Mouse (Mus musculus) adrenal gland, adult (tissue): ENCODE measurements around the gene Dao.
A peak's percentile ranks its signal among the peaks of the same experiment; 100 is the strongest.

Experiments
- DNase-seq, 2 experiments: peaks; one replicate each; pipeline ENCODE4 v3.0.0; 2022 to 2023; ENCODE audit warnings: low spot score in 1 of 2; ENCODE audit not compliant: inconsistent age in 2 of 2

The Dao gene

GRCm38 (mm10) chr5:113981843-113982242, 21.7 kb upstream of the Dao start:
- DNase-seq: no peak

DNA sequence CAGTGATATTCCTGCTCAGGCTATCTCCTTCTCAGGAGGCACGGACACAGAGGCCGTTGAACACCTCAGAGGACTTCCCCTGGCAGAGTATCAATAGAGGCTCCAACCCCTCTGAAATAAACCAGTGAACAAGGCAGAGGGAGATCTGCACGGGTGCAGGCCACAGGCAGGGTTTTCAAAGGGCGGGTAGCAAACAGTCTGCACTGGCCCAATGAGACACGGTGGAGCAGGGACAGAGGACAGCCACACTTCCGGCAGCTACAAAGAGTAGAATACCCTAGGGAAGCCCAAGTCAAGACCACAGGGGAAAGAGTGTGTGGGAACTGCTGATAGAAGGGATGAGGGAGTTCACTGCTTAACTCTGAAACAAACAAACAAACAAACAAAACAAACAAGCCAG, 20.0 kb upstream of the Dao start:
- DNase-seq: no peak

- no peak for DNase-seq
Observed at GRCm38 (mm10) chr5:113984025-113984740, 19.3 kb upstream of the Dao start.

GRCm38 (mm10) chr5:113985737-113986136, 17.8 kb upstream of the Dao start:
- DNase-seq: peak in 1 of 2 experiments; percentile 35

- DNase-seq: peak; percentile 47 to 62
Observed at GRCm38 (mm10) chr5:113986182-113986961, 17.1 kb upstream of the Dao start.

DNA sequence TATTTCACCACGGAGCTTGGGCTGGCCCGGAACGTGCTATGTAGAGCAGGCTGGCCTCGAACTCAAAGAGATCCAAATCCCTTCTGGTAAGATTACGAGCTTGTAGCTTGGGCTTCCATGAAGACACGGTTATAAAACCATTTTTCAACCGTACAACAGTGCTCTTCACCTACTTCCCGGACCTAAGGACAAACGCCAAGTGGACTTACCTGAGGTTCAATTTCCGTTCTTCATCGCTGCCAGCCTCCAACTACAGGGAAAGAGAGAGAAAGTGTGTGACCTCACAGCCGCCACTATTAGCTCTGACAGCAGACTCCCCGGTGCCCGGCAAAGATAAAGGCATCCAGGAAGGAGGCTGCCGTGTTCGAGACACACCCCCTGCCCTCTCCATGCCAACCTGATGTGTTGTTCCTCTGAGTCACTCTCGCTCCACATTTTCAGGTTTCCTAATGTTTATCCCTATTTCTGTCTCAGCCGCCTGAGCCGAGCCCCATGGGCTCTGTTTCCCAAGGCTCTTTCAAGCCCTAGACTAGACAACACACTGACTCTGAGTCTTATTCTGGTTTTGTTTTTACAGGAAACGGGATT, 14.0 kb upstream of the Dao start:
- DNase-seq: peak; percentile 54 to 70

- peak in 1 of 2 experiments; percentile 36 for DNase-seq
Observed at GRCm38 (mm10) chr5:113990593-113990992, 12.9 kb upstream of the Dao start.

DNA sequence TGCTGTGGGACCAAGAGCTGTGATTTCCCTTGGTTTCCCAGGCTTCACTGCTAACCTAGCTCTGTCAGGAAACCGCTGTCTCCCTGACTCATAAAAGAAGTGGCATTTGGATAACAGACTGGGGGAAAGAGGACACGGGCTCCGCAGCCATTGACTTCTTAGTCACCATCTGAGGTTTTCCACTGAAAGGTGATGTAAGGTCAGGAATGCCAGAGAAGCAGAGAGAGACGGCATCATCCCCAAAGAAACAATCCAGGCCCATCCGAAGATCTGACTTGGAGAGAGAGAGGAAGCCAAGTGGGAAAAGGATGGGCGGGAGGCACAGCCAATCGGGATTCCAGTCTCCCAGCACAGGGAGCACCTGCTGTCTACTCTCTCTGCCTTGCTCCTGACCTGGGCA, 12.4 kb upstream of the Dao start:
- peak; percentile 59 to 73 for DNase-seq

GRCm38 (mm10) chr5:113992339-113992831, 11.1 kb upstream of the Dao start:
- DNase-seq: peak in 1 of 2 experiments; percentile 59

DNA sequence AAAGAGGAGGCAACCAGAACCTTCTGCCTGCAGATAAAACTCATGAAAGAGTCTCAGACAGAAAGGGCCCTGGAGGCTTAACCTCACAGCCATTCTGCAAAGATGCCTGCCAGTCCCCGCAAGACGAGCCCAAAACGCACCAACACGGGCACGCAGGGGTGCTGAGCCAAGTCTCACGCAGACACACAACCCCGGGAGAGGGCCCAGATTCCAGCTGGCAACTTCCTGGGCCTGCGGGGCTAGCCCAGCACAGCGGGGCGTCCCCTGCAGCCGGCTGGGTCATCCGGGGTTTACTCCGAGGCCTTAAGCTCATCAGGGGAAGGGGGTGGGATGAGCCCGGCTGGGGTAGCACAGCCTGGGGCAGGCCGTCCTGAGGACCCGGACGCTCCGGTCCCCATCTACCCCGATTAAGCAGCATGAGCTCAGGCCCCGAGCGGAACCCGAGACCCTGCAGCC, 10.4 kb upstream of the Dao start:
- DNase-seq: peak; percentile 64 to 85

GRCm38 (mm10) chr5:113993487-113994465, 9.7 kb upstream of the Dao start, which contains the start of gene Ssh1:
Gene Ssh1, minus strand, starts transcription at chr5:113993894.
- peak; percentile 94 to 97 for DNase-seq

DNA sequence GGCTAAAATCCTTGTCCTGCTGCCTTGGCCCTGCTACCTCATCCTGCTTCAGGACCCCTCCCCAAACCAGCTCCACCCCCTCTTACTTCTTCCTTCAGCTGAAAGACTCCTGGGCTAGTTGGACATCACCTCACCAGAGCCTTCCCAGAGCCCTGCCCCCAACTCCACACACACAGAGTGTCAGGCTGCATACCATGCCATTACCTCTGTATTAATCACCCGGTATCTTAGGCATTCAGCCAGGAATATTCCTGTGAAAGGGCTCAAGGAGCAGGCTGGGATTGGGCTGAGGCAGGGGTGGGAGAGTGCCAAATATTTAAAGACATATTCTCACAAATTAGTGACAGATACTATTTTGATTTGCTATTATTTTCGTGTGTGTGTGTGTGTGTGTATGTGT, 7.0 kb upstream of the Dao start:
- no peak for DNase-seq

- peak in 1 of 2 experiments; percentile 23 for DNase-seq
Observed at GRCm38 (mm10) chr5:113999382-113999781, 4.1 kb upstream of the Dao start.

GRCm38 (mm10) chr5:114004573-114004972, 1.1 kb downstream of the Dao start:
- no peak for DNase-seq

GRCm38 (mm10) chr5:114005100-114005499, 1.6 kb downstream of the Dao start:
- DNase-seq: no peak

DNA sequence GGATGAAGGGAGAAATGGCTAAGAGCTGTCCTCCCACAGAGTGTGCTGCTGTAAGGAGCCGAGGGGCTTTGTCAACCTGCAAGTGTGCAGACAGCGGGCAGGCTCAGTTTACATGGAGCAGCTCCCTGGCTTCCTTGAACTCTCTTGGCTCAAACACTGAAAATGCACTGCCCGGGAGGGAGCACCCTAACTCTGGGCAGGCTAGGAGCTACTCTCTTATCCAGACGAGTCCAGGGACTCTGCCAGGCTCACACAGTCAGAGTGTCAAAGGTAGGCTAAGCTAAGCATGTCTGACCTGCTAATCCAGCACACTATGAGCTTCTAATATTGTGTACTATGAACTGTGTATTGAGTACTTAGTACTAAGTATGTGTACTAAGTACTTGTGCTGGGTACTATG, 3.5 kb downstream of the Dao start:
- no peak for DNase-seq

DNA sequence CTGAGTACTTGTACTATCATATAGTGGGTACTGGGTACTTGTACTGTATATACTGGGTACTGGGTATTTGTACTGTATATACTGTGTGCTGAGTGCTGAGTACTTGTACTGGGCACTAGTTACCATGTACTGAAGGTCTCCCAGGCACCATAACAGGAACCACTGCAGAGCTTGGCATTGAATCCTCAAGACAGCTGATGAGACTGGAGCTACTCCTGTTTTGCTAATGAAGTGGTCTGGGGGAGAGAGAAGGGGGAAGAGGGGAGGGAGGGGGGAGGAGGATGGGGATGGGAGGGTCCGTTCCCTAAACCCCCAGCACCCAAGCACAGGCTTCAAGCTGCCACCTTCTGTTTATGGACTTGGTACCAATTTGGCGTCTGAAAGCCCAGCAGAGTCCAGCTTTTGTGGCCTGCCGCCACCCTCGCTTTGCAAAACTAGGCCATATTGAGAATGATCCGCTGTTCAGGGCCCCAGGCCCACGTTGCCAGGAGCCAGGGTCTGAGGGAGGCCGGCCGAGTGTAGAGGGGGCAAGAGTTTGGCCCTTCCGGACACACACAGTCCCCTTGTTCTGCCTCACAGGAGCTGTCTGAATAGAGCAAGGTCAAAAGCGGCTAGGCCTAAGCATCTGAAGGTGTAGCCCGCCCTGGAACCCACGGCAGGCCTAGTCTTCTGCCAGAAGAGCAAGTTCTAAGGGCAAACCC, 4.4 kb downstream of the Dao start:
- DNase-seq: no peak

GRCm38 (mm10) chr5:114009049-114009448, 5.5 kb downstream of the Dao start:
- no peak for DNase-seq

- peak in 1 of 2 experiments; percentile 44 for DNase-seq
Observed at GRCm38 (mm10) chr5:114015121-114015520, 11.6 kb downstream of the Dao start.

DNA sequence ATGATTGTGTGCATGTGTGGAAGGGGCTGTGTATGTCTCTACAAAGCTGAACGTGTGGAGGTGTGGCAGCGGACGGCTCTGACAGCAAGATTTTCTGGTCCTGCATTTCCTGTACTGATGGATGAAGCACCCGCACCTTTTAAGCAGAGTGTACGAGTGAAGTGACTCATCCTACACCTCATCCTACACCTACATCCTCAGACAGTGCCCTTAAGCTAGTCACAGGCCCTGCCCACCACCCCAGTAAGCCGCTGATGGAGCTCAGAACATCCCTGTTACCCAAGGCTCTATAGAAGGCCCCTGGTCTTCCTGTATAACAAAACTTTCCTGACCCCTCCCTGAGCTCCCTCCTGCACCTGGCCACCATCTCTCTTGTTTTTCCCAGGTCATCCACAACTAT, 20.9 kb downstream of the Dao start:
- no peak for DNase-seq
